Mouse (Mus musculus): Measurements from ENCODE around the gene Nwd2.

Nwd2 gene

GRCm38 (mm10) chr5:63649070-63649532, at the start of gene Nwd2:
Gene Nwd2 (plus strand): TSS chr5:63649102.
- in situ Hi-C loops (cut with MboI, MseI): no loop called here

GRCm38 (mm10) chr5:63607447-63607846, 41.5 kb upstream of the Nwd2 start:
- in situ Hi-C loops (cut with MboI, MseI): no loop called here

GRCm38 (mm10) chr5:63616792-63617668, 31.9 kb upstream of the Nwd2 start:
- in situ Hi-C loops (cut with MboI, MseI): no loop called here

GRCm38 (mm10) chr5:63624123-63624522, 24.8 kb upstream of the Nwd2 start:
- in situ Hi-C loops (cut with MboI, MseI): no loop called here

- in situ Hi-C loops (cut with MboI, MseI): no loop called here
These were observed 20.9 kb upstream of the Nwd2 start for GRCm38 (mm10) chr5:63627832-63628530.

- in situ Hi-C loops (cut with MboI, MseI): no loop called here
These were observed 20.4 kb upstream of the Nwd2 start for GRCm38 (mm10) chr5:63628531-63628871.

GRCm38 (mm10) chr5:63634636-63635035, 14.3 kb upstream of the Nwd2 start:
- in situ Hi-C loops (cut with MboI, MseI): no loop called here

GRCm38 (mm10) chr5:63648187-63648586, 715 bp upstream of the Nwd2 start:
- in situ Hi-C loops (cut with MboI, MseI): no loop called here

- in situ Hi-C loops (cut with MboI, MseI): no loop called here
These were observed 897 bp downstream of the Nwd2 start for GRCm38 (mm10) chr5:63649533-63650464.

GRCm38 (mm10) chr5:63651813-63652212, 2.9 kb downstream of the Nwd2 start:
- in situ Hi-C loops (cut with MboI, MseI): no loop called here

GRCm38 (mm10) chr5:63652705-63653104, 3.8 kb downstream of the Nwd2 start:
- in situ Hi-C loops (cut with MboI, MseI): no loop called here

GRCm38 (mm10) chr5:63666884-63667283, 18.0 kb downstream of the Nwd2 start:
- in situ Hi-C loops (cut with MboI, MseI): no loop called here

GRCm38 (mm10) chr5:63675934-63676333, 27.0 kb downstream of the Nwd2 start:
- in situ Hi-C loops (cut with MboI, MseI): loop anchor here (10.0 kb wide), 1 partner anchor 2001 kb away; no protein-coding TSS in a partner anchor

- in situ Hi-C loops (cut with MboI, MseI): no loop called here
These were observed 40.2 kb downstream of the Nwd2 start for GRCm38 (mm10) chr5:63689084-63689483.

- in situ Hi-C loops (cut with MboI, MseI): no loop called here
These were observed 47.9 kb downstream of the Nwd2 start for GRCm38 (mm10) chr5:63696784-63697183.

- in situ Hi-C loops (cut with MboI, MseI): no loop called here
These were observed 48.3 kb downstream of the Nwd2 start for GRCm38 (mm10) chr5:63697196-63697595.

GRCm38 (mm10) chr5:63728955-63729354, 80.1 kb downstream of the Nwd2 start:
- in situ Hi-C loops (cut with MboI, MseI): no loop called here

- in situ Hi-C loops (cut with MboI, MseI): no loop called here
These were observed 86.6 kb downstream of the Nwd2 start for GRCm38 (mm10) chr5:63735521-63735920.

GRCm38 (mm10) chr5:63743426-63743825, 94.5 kb downstream of the Nwd2 start:
- in situ Hi-C loops (cut with MboI, MseI): no loop called here

- in situ Hi-C loops (cut with MboI, MseI): no loop called here
These were observed 99.4 kb downstream of the Nwd2 start for GRCm38 (mm10) chr5:63748299-63748698.

- in situ Hi-C loops (cut with MboI, MseI): no loop called here
These were observed 99.9 kb downstream of the Nwd2 start for GRCm38 (mm10) chr5:63748759-63749158.

Measured in T-helper 2 cell (primary cell).